Mouse (Mus musculus) thymus, postnatal 14 days (tissue): ENCODE measurements around the gene Emd.
A peak's percentile ranks its signal among the peaks of the same experiment; 100 is the strongest.

Experiments
- DNase-seq: peaks from one replicate; pipeline ENCODE4 v3.0.0; 2021

The Emd gene

DNA sequence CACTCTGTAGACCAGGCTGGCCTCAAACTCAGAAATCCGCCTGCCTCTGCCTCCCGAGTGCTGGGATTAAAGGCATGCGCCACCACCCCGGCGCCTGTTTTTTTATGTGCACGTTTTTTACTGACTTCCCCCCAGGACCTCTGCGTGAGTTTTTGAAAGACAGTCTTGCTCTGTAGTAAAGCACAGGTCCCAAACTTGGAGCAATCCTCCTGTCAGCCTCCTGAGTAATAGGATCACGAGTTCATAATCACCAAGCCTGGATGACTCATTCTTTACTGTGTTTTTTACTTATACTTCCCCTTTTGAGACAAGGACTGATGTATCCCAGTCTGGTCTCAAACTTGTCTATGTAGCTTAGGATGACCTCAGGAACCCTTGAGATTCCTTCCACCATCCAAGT, 23.4 kb downstream of the Emd start:
- DNase-seq: no peak

DNA sequence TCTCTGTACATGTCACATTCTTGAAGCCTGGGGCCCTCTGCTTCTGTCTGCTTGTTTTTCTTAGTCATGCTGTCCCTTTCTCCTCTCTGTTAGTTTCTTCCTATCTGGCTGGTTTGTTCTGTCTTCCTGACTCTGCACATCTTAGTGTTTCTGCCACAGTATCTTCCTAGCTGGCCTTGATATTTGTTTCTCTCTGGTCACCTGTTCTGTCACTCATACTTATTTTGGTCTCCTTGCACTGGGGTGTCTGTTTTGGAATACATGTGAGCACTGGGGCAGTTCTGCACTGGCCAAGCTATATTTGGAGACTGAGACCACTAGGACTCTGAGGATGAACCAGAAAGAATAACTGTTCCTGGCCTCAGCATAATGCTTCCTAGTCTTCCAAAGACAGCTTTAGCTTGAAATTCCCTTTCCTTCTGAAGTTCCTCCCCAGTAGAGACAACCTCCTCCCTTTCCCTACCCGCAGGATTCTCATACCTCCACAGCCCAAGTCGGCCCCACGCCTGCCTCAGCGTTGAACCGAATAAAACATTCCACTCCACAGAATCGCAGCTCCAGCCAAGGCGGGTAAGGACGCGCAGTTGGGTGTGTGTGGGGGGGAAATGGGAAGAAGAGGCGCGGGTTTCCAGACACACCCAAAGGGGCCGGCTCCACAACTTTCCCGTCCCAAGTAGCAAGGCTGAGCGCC, 26.7 kb downstream of the Emd start:
- DNase-seq: no peak

DNA sequence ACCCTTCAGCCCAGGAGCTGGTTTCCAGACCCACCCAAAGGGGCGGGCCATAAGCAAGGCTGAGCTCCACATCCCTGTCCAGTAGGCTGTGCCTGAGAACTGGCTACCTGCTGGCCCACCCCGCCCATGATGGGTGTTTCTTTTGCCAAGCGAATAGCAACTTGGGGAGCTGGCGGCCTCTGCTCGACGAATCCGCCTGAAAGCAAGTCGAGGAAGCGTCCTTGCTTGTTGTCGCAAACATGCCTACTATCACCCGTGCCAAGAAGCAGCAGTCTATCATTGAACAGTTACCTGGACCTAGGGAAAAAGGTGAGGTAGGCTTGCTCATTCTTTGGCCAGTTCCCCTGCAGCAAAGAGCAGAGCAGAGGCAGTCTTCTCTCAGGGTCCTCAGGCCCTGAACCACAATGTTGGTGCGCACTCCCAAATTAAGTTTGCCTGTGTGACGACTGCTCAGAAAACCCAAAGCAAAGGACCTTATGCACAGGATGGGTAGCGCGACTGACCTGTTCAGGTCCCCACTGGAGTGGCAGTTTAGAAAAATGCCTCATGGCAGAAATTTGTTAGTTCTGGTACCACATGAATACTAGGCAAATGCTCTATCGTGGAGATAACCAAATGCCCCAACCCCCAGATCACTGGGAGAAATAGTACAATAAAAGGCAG, 27.4 kb downstream of the Emd start, which contains the start of the genes Taz and Dnase1l1:
Gene Taz (plus strand): TSS at position 181 of the 663 bp plus-strand sequence.
Gene Dnase1l1 (minus strand): TSS at position 606 of the 663 bp plus-strand sequence.
- peak; percentile 52 for DNase-seq

- peak; percentile 90 for DNase-seq
These were observed 28.1 kb downstream of the Emd start for GRCm38 (mm10) chrX:74282395-74283091.

DNA sequence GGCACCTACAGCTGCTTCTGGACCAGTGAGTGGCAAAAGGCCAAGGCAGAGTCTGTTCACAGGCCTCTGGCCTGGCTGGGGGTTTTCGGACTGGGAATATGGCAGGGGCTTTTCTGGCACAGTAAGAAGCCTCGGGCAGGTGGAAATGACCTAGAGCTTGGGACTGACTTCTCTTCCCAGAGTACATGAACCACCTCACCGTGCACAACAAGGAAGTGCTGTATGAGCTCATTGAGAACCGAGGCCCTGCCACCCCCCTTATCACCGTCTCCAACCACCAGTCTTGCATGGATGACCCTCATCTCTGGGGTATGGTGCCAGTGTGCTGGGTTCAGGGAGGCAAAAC, 28.6 kb downstream of the Emd start:
- DNase-seq: no peak

DNA sequence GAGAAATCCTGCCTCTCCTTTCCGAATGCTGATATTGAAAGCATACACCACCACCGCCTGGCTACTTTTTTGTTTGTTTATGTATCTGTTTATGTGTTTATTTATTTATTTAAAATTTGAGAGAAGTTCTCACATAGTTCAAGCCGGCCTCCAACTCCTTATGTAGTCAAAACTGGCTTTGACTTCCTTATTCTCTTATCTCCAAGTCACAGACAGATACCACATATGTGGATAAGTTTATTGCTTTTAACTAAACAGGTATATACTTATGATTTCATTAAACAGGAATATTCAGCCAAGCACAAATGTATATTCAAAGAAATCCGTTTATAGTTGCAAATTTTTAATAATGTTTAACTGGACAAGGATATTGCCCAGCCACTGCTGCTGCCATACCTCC, 38.9 kb downstream of the Emd start:
- DNase-seq: no peak

- DNase-seq: peak; percentile 92
These were observed 42.3 kb downstream of the Emd start, which contains the start of gene Atp6ap1 for GRCm38 (mm10) chrX:74296538-74297448. TSS of gene Atp6ap1 (plus strand) at chrX:74297097.

- no peak for DNase-seq
These were observed 43.9 kb downstream of the Emd start for GRCm38 (mm10) chrX:74298348-74298747.

GRCm38 (mm10) chrX:74299721-74300120, 45.2 kb downstream of the Emd start:
- no peak for DNase-seq

DNA sequence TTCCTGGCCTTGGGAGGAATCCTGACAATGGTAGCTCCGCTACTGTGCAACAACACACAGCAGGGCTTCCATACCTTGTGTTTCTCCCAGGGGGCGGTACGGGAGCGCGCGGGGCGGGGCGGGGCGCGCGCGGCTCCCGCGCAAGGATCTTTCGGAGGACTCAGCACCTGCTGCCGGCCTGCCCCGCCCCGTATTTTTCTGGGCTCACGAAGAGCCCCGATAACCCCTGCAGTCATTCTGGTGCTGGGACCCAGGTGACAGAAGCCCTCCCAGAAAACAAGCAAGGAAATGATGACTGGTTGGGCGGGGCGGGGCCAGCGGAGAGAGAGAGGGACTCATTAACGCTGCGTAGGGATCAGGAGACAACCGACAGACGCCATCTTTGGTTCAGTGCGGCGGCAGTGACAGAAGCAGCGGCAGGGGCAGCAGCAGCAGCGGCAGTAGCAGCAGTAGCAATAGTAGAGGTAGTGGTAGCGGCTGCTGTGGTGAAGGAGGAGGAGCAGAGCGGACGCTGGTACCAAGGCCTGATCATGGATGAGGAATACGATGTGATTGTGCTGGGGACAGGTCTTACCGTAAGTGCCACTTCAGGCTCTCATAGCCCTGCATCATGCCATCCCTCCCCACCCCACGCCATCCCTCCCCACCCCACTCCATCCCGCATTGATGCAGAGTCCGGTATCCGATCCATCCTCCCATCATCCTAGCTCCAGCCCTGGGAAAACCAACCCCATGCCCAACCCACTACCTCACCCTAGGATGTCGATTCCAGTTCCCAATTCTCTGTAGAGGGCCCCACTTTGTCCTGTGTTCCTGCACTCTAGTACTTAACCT, 50.6 kb downstream of the Emd start, which contains the start of gene Gdi1:
Gene Gdi1 (plus strand): TSS at position 132 of the 834 bp plus-strand sequence.
- DNase-seq: peak; percentile 80
